Mouse (Mus musculus): ENCODE results near the gene Atp13a3. TPM values are rescaled to one million over a fixed set of nuclear protein-coding genes. Genes with fewer than 3 reads are reported as not detected.

Gene Atp13a3
- polyA plus RNA-seq, 1 experiment from 2014 or later, result 28.3 TPM

Other genes starting within 250 kb of the Atp13a3 start
- gene Cpn2, start 138.5 kb downstream of the Atp13a3 start, polyA plus RNA-seq (2014; fragmentation: Nextera tagmentation; extraction: Ambion mirVana), result 0.04 TPM in 1 of 2 replicates, not detected in the other
- gene Lrrc15, start 122.7 kb downstream of the Atp13a3 start, polyA plus RNA-seq (2014; fragmentation: Nextera tagmentation; extraction: Ambion mirVana), result 0.27 and 0.50 TPM in 2 replicates
- gene Gp5, start 95.2 kb downstream of the Atp13a3 start, polyA plus RNA-seq (2014; fragmentation: Nextera tagmentation; extraction: Ambion mirVana), result 0.65 and 0.80 TPM in 2 replicates
- 15.0 and 15.6 TPM in 2 replicates for gene Tmem44, start 144.9 kb upstream of the Atp13a3 start, polyA plus RNA-seq (2014; fragmentation: Nextera tagmentation; extraction: Ambion mirVana)
- gene Lsg1, start 181.6 kb upstream of the Atp13a3 start, polyA plus RNA-seq (2014; fragmentation: Nextera tagmentation; extraction: Ambion mirVana), result 69.4 and 70.3 TPM in 2 replicates
- gene Fam43a, start 193.7 kb upstream of the Atp13a3 start, polyA plus RNA-seq (2014; fragmentation: Nextera tagmentation; extraction: Ambion mirVana), result 5.9 and 6.8 TPM in 2 replicates